Mouse (Mus musculus) urinary bladder, adult 2 months (tissue): ENCODE data around the gene Trim50. TPM values are rescaled to one million over a fixed set of nuclear protein-coding genes. Genes with fewer than 3 reads are reported as not detected.

Source experiments
- DNase-seq: peaks from one replicate; pipeline ENCODE4 v3.0.0; 2022; ENCODE audit warnings: low spot score
- polyA plus RNA-seq: library from polyadenylated mRNA; depleted of rRNA; stranded (reverse); fragments of >200 nt; gene quantifications from 2 replicates; pipeline ENCODE4 v1.2.3, GENCODE M21; 2012; rRNA removed

The Trim50 gene
- polyA plus RNA-seq, 1 experiment: not detected

GRCm38 (mm10) chr5:135369787-135370654 is 16.9 kb downstream of the Trim50 start, which contains the start of gene Nsun5:
Gene Nsun5 (plus strand): TSS chr5:135369953.
- peak; percentile 88 for DNase-seq

GRCm38 (mm10) chr5:135371195-135371594 is 18.1 kb downstream of the Trim50 start:
- DNase-seq: no peak

GRCm38 (mm10) chr5:135373601-135374000 is 20.5 kb downstream of the Trim50 start:
- DNase-seq: no peak

- DNase-seq: no peak
These were observed 22.1 kb downstream of the Trim50 start for GRCm38 (mm10) chr5:135375167-135375566.

- no peak for DNase-seq
These were observed 23.2 kb downstream of the Trim50 start for GRCm38 (mm10) chr5:135376341-135376740.

- no peak for DNase-seq
These were observed 27.6 kb downstream of the Trim50 start for GRCm38 (mm10) chr5:135380681-135381080.

GRCm38 (mm10) chr5:135381356-135381925 is 28.3 kb downstream of the Trim50 start:
- no peak for DNase-seq

- DNase-seq: no peak
These were observed 29.7 kb downstream of the Trim50 start for GRCm38 (mm10) chr5:135382746-135383145.

GRCm38 (mm10) chr5:135383771-135384170 is 30.7 kb downstream of the Trim50 start:
- DNase-seq: no peak

- DNase-seq: peak; percentile 76
These were observed 41.1 kb downstream of the Trim50 start, which contains the start of gene Pom121 for GRCm38 (mm10) chr5:135394004-135394823. Gene Pom121 (minus strand): TSS chr5:135394546.

GRCm38 (mm10) chr5:135395826-135396225 is 42.7 kb downstream of the Trim50 start:
- no peak for DNase-seq

- DNase-seq: no peak
These were observed 46.3 kb downstream of the Trim50 start for GRCm38 (mm10) chr5:135399382-135399781.

GRCm38 (mm10) chr5:135400244-135400643 is 47.1 kb downstream of the Trim50 start:
- DNase-seq: peak; percentile 48

- no peak for DNase-seq
These were observed 51.5 kb downstream of the Trim50 start for GRCm38 (mm10) chr5:135404623-135405022.

- no peak for DNase-seq
These were observed 52.3 kb downstream of the Trim50 start for GRCm38 (mm10) chr5:135405437-135405836.

GRCm38 (mm10) chr5:135408114-135408513 is 55.0 kb downstream of the Trim50 start:
- DNase-seq: no peak

GRCm38 (mm10) chr5:135410266-135410665 is 57.2 kb downstream of the Trim50 start:
- DNase-seq: no peak

Other genes with a start within 250 kb of the Trim50 start
- gene Tbl2, start 203.6 kb upstream of the Trim50 start, polyA plus RNA-seq: 7.2 and 9.7 TPM in 2 replicates
- 33.4 and 43.0 TPM in 2 replicates for gene Bcl7b, start 185.0 kb upstream of the Trim50 start, polyA plus RNA-seq
- 33.2 and 41.7 TPM in 2 replicates for gene Baz1b, start 166.0 kb upstream of the Trim50 start, polyA plus RNA-seq
- 0.07 and 0.11 TPM in 2 replicates for gene Fzd9, start 102.1 kb upstream of the Trim50 start, polyA plus RNA-seq
- gene Fkbp6, start 3.3 kb upstream of the Trim50 start, polyA plus RNA-seq: not detected in 2 replicates
- gene Nsun5, start 16.7 kb downstream of the Trim50 start, polyA plus RNA-seq: 23.9 and 31.5 TPM in 2 replicates
- 6.8 and 13.5 TPM in 2 replicates for gene Pom121, start 41.3 kb downstream of the Trim50 start, polyA plus RNA-seq
- 25.3 and 33.6 TPM in 2 replicates for gene Hip1, start 191.8 kb downstream of the Trim50 start, polyA plus RNA-seq
- not detected in 2 replicates for gene Ccl26, start 210.3 kb downstream of the Trim50 start, polyA plus RNA-seq
- 12.1 and 16.2 TPM in 2 replicates for gene Ccl24, start 219.8 kb downstream of the Trim50 start, polyA plus RNA-seq